Mouse (Mus musculus) midbrain, embryonic 16.5 days (tissue): ENCODE data around the gene Snrpb2. TPM values are rescaled to one million over a fixed set of nuclear protein-coding genes. Genes with fewer than 3 reads are reported as not detected.

ENCODE experiments used
- ATAC-seq: fragments of 200-750 bp; cut with Nextera tagmentation; 2 replicates; pipeline ENCODE4 v1.8.0; 2017; ENCODE audit warnings: moderate TSS enrichment
- H3K27ac ChIP-seq: fragments of 300-500 bp; sonication (generic); 2 replicates; pipeline ENCODE4 v1.5.1; 2014; ENCODE audit warnings: mild to moderate bottlenecking, low read length, mixed read lengths
- H3K27me3 ChIP-seq: fragments of 300-500 bp; sonication (generic); 2 replicates; pipeline ENCODE4 v1.6.1; 2014; ENCODE audit warnings: low read depth, low read length, mixed read lengths; ENCODE audit not compliant: control insufficient read depth, insufficient read depth
- H3K36me3 ChIP-seq: fragments of 300-500 bp; sonication (generic); 2 replicates; pipeline ENCODE4 v1.6.1; 2014; ENCODE audit warnings: mild to moderate bottlenecking, low read length, moderate library complexity, mixed read lengths; ENCODE audit not compliant: control insufficient read depth, insufficient read depth
- H3K4me1 ChIP-seq: fragments of 300-500 bp; sonication (generic); 2 replicates; pipeline ENCODE4 v1.6.1; 2014; ENCODE audit warnings: mild to moderate bottlenecking, low read length, mixed read lengths; ENCODE audit not compliant: control insufficient read depth, insufficient read depth
- H3K4me2 ChIP-seq: fragments of 300-500 bp; sonication (generic); 2 replicates; pipeline ENCODE4 v1.6.1; 2014; ENCODE audit warnings: mild to moderate bottlenecking, low read length, mixed read lengths
- H3K4me3 ChIP-seq: fragments of 300-500 bp; sonication (generic); 2 replicates; pipeline ENCODE4 v1.5.1; 2014; ENCODE audit warnings: low read depth, mild to moderate bottlenecking, low read length, moderate library complexity, mixed read lengths
- H3K9ac ChIP-seq: fragments of 300-500 bp; sonication (generic); 2 replicates; pipeline ENCODE4 v1.6.1; 2014; ENCODE audit warnings: low read depth, low read length, mixed read lengths
- H3K9me3 ChIP-seq: fragments of 300-500 bp; sonication (generic); replicated peaks from 2 replicates; pipeline ENCODE4 v1.6.1; 2014; ENCODE audit warnings: mild to moderate bottlenecking, low read length, mixed read lengths; ENCODE audit not compliant: control insufficient read depth, poor library complexity, severe bottlenecking
- WGBS: fragments of 180-500 bp; shearing (Covaris S2); extraction: QIAGEN DNeasy Blood & Tissue Kit; methylation state at CpG from one replicate; pipeline ENCODE4 v1.1.7; 2014; 5-methylcytosine and 5-hydroxymethylcytosine counted together
- polyA plus RNA-seq: library from polyadenylated mRNA; unstranded; fragments of >200 nt; fragmentation: Nextera tagmentation; extraction: Ambion mirVana; gene quantifications from 2 replicates; pipeline ENCODE4 v1.2.1, GENCODE M21; 2015

Snrpb2 gene
- polyA plus RNA-seq, 1 experiment from 2014 or later: 51.3 TPM

GRCm38 (mm10) chr2:143117453-143117852 lies 54.6 kb downstream of the Snrpb2 start:
- H3K4me1 ChIP-seq: peaks cover 6% of the 10 kb centered on the region
- H3K27me3 ChIP-seq: no peaks in the 10 kb centered on the region
- 56% methylated on average over 3 of the region's 3 CpGs for WGBS
- no peaks in the 10 kb centered on the region for H3K9me3 ChIP-seq
- no peak overlapping the region for H3K27ac ChIP-seq
- no peak for ATAC-seq
- H3K4me3 ChIP-seq: no peak overlapping the region
- H3K4me2 ChIP-seq: no peak overlapping the region
- no peaks in the 10 kb centered on the region for H3K36me3 ChIP-seq
- no peak overlapping the region for H3K9ac ChIP-seq

GRCm38 (mm10) chr2:143118221-143118620 lies 55.4 kb downstream of the Snrpb2 start:
- Histone ChIP-seq H3K4me1 (peaks cover 6% of the 10 kb centered on the region), H3K36me3 (no peaks in the 10 kb centered on the region), H3K4me3 (no peak overlapping the region), H3K9me3 (no peaks in the 10 kb centered on the region), H3K27ac (no peak overlapping the region), H3K27me3 (no peaks in the 10 kb centered on the region), H3K4me2 (no peak overlapping the region), H3K9ac (no peak overlapping the region)
- WGBS: 87% methylated on average over 7 of the region's 7 CpGs
- no peak for ATAC-seq

Other genes with a start within 250 kb of the Snrpb2 start
- 3.6 and 4.2 TPM in 2 replicates for gene Kif16b, start 161.5 kb upstream of the Snrpb2 start, polyA plus RNA-seq
- 0.98 and 1.8 TPM in 2 replicates for gene Otor, start 15.4 kb downstream of the Snrpb2 start, polyA plus RNA-seq